Mouse (Mus musculus) ES-E14 (cell line): ENCODE data around the gene Dok4. TPM values are rescaled to one million over a fixed set of nuclear protein-coding genes. Genes with fewer than 3 reads are reported as not detected.

Experiments used
- DNase-seq: peaks from one replicate; pipeline ENCODE4 v3.0.0-alpha.2; 2013; ENCODE audit warnings: low read depth, low spot score
- H3K27ac ChIP-seq: 2 replicates; pipeline ENCODE4 v1.5.1; 2012; ENCODE audit warnings: low read depth, mild to moderate bottlenecking, low read length, moderate library complexity, mixed read lengths; ENCODE audit not compliant: poor library complexity, insufficient read depth, severe bottlenecking
- H3K36me3 ChIP-seq: 2 replicates; pipeline ENCODE4 v1.6.1; 2012; ENCODE audit warnings: mild to moderate bottlenecking, low read length, moderate library complexity, mixed read lengths; ENCODE audit not compliant: control insufficient read depth, poor library complexity, insufficient read depth, severe bottlenecking
- H3K4me1 ChIP-seq, 2 experiments: fragments of 150-350 bp in 1 of 2; sonication (generic) in 1 of 2; 2 replicates each; pipeline ENCODE4 v1.6.1; 2012; ENCODE audit warnings: low read length in 2 of 2, mild to moderate bottlenecking in 1 of 2, mixed read lengths in 1 of 2; ENCODE audit not compliant: control insufficient read depth in 2 of 2, insufficient read depth in 2 of 2, poor library complexity in 1 of 2
- H3K4me3 ChIP-seq, 2 experiments: fragments of 150-350 bp in 1 of 2; sonication (generic) in 1 of 2; 2 replicates each; pipeline ENCODE4 v1.5.1; 2012; ENCODE audit warnings: low read length in 2 of 2, low read depth in 1 of 2, mild to moderate bottlenecking in 1 of 2, mixed read lengths in 1 of 2; ENCODE audit not compliant: insufficient read depth in 1 of 2, poor library complexity in 1 of 2, severe bottlenecking in 1 of 2
- H3K9ac ChIP-seq: 2 replicates; pipeline ENCODE4 v1.6.1; 2012; ENCODE audit warnings: low read depth, mild to moderate bottlenecking, low read length, mixed read lengths; ENCODE audit not compliant: poor library complexity, insufficient read depth, severe bottlenecking
- H3K9me3 ChIP-seq: fragments of 150-350 bp; sonication (generic); 2 replicates; pipeline ENCODE4 v1.6.1; 2012; ENCODE audit warnings: low read depth, mild to moderate bottlenecking, low read length; ENCODE audit not compliant: control insufficient read depth, insufficient read depth
- CHD2 ChIP-seq: IDR thresholded peaks from 2 replicates; pipeline ENCODE4 v1.6.1; 2014; ENCODE audit warnings: mild to moderate bottlenecking, low read depth, low read length, inconsistent platforms
- HCFC1 ChIP-seq: IDR thresholded peaks from 2 replicates; pipeline ENCODE4 v1.6.1; 2012; ENCODE audit warnings: low read length, inconsistent platforms, borderline replicate concordance; ENCODE audit not compliant: insufficient read depth
- MAFK ChIP-seq: IDR thresholded peaks from 2 replicates; pipeline ENCODE4 v1.6.1; 2014; ENCODE audit warnings: mild to moderate bottlenecking, low read depth, low read length, inconsistent platforms; ENCODE audit not compliant: insufficient read depth
- ZC3H11A ChIP-seq: IDR thresholded peaks from 2 replicates; pipeline ENCODE4 v1.6.1; 2012; ENCODE audit warnings: low read depth, mild to moderate bottlenecking, inconsistent platforms, low read length, borderline replicate concordance
- ZNF384 ChIP-seq: IDR thresholded peaks from 2 replicates; pipeline ENCODE4 v1.6.1; 2012; ENCODE audit warnings: low read depth, low read length, inconsistent platforms
- in situ Hi-C, 2 experiments: fragments of 600-800 bp; cut with MboI; formaldehyde crosslinking; loops; one replicate each; pipeline ENCODE4 v1.15.1; 2025; ENCODE audit warnings: low sequenced_read_pairs in 2 of 2, inconsistent platforms in 1 of 2; ENCODE audit not compliant: unreplicated experiment in 2 of 2
- total RNA-seq: library from RNA; depleted of rRNA; stranded (reverse); fragments of 300-350 nt; gene quantifications from 2 replicates; pipeline ENCODE4 v1.2.3, GENCODE M21; 2012; rRNA removed

The Dok4 gene
- total RNA-seq, result 4.3 and 4.9 TPM in 2 replicates

DNA sequence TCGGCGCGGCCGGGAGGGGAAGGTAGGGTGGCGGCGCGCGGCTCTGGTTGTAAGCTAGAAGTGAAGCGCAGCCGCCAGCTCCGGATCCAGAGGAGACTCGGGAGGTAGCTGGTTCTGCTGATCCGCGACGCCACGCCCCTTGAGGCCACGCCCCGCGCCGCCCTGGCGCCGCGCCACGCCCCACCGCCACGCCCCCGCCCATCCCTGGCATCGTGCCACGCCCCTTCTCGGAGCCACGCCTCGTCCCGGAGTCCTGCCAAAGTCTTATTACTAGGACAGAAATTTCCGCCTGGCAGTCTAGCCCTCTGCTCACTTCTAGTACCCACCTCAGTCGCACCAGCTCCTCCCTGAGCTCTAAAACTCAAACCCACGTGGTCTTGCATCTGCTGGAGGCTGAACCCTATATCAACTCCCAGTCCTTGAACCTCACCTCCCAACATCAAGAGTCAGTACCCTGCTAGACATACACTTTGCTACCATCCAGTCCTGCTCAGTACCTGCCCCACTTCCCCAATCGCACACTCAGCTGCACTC is at the start of gene Dok4:
Dok4 (minus strand) TSS at position 134 of the 534 bp plus-strand sequence.
- peaks cover 5 to 13% of the 10 kb centered on the region in 2 experiments; a peak in 2 of 4 replicates for H3K4me1 ChIP-seq
- peak within 1 kb of the TSS; percentile 39; the same call in 1 of the 2 replicates for H3K9ac ChIP-seq
- in situ Hi-C loops, result no loop called here
- H3K27ac ChIP-seq, result no peak within 1 kb of the TSS
- H3K9me3 ChIP-seq, result no peaks in the 10 kb centered on the region
- H3K36me3 ChIP-seq, result no peaks in the 10 kb centered on the region
- H3K4me3 ChIP-seq, result peak within 1 kb of the TSS; percentile 64 to 78
- TF ChIP-seq ZC3H11A (no peak), ZNF384 (no peak), MAFK (no peak), CHD2 (no peak), HCFC1 (no peak)
- DNase-seq, result no peak

DNA sequence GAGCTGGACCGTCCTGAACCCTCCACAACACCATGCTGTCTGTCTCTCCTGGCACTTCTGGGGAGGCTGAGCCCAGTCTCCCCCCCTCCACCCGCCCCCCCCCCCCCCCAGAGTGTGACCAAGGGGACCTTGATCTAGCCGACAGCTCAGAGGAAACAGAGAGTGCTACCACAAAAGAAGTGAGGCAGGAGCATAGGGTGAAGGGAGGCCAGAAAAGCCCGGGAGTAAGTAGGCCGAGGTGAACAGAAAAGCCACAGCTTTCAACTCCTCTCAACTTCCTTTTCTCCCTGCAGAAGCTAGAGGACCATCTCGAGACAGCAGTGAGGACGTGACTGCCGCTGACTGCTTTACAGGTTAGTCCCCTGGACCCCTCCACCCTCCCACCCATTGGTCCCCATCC is 47.3 kb upstream of the Dok4 start, which contains the start of gene Adgrg5:
Adgrg5 (plus strand) TSS at position 290 of the 400 bp plus-strand sequence.
- Histone ChIP-seq H3K4me3 (peak within 1 kb of the TSS in 1 of 2 experiments; percentile 16; a peak in 1 of 4 replicates), H3K9ac (no peak within 1 kb of the TSS), H3K27ac (peak within 1 kb of the TSS; percentile 18; the same call in 1 of the 2 replicates), H3K36me3 (no peaks in the 10 kb centered on the region), H3K4me1 (peaks cover 18 to 19% of the 10 kb centered on the region in 2 experiments), H3K9me3 (no peaks in the 10 kb centered on the region)
- DNase-seq, result no peak
- in situ Hi-C loops, result no loop called here
- TF ChIP-seq HCFC1, result no peak
- no peak for TF ChIP-seq ZNF384
- no peak for TF ChIP-seq MAFK
- no peak for TF ChIP-seq ZC3H11A
- no peak for TF ChIP-seq CHD2

- Histone ChIP-seq H3K36me3 (no peaks in the 10 kb centered on the region), H3K9me3 (no peaks in the 10 kb centered on the region), H3K9ac (no peak overlapping the region), H3K27ac (peak overlapping the region; percentile 11; the same call in 1 of the 2 replicates), H3K4me3 (no peak overlapping the region; a peak in 1 of 4 replicates), H3K4me1 (peaks cover 18 to 20% of the 10 kb centered on the region in 2 experiments)
- TF ChIP-seq MAFK (no peak), ZNF384 (peak; percentile 73), HCFC1 (no peak)
- no peak for DNase-seq
- in situ Hi-C loops, result no loop called here
These were observed 46.5 kb upstream of the Dok4 start for GRCm38 (mm10) chr8:94922602-94923001.

DNA sequence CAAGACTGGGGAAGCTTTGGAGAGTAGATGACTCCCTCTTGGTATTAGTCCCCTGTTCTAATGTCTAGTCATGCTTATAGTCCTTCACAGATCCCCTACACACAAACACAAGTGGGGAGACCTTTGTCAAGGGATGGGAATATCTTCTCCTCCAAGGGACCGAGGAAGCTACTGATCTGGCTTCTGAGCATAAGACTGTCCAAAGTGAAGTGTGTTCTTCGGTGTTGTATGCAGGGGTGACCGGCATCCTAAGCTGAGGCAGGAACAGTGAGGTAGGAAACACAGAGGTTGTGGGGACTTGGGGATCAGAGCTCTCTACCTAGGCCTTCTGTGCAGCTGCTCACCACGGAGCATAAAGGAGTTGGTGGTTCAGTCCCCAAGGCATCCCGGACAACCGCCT is 46.0 kb upstream of the Dok4 start:
- TF ChIP-seq CHD2, result no peak
- no peak for TF ChIP-seq ZNF384
- TF ChIP-seq ZC3H11A, result no peak
- TF ChIP-seq MAFK, result no peak
- TF ChIP-seq HCFC1, result no peak
- no peak for DNase-seq
- no peaks in the 10 kb centered on the region for H3K36me3 ChIP-seq
- H3K27ac ChIP-seq, result peak overlapping the region; percentile 11; the same call in 1 of the 2 replicates
- H3K9ac ChIP-seq, result no peak overlapping the region
- in situ Hi-C loops, result no loop called here
- peaks cover 18 to 20% of the 10 kb centered on the region in 2 experiments for H3K4me1 ChIP-seq
- no peak overlapping the region for H3K4me3 ChIP-seq
- no peaks in the 10 kb centered on the region for H3K9me3 ChIP-seq

GRCm38 (mm10) chr8:94919256-94919655 is 43.1 kb upstream of the Dok4 start:
- H3K4me3 ChIP-seq, result no peak overlapping the region
- no peak for DNase-seq
- no peak overlapping the region for H3K9ac ChIP-seq
- no peak for TF ChIP-seq MAFK
- no peak for TF ChIP-seq HCFC1
- TF ChIP-seq CHD2, result no peak
- TF ChIP-seq ZC3H11A, result no peak
- no peak for TF ChIP-seq ZNF384
- H3K4me1 ChIP-seq, result peaks cover 23 to 26% of the 10 kb centered on the region in 2 experiments
- no peak overlapping the region for H3K27ac ChIP-seq
- H3K36me3 ChIP-seq, result no peaks in the 10 kb centered on the region
- in situ Hi-C loops, result no loop called here
- H3K9me3 ChIP-seq, result no peaks in the 10 kb centered on the region
